Mouse (Mus musculus): ENCODE measurements around the gene Sh3bgrl2. TPM values are rescaled to one million over a fixed set of nuclear protein-coding genes. Genes with fewer than 3 reads are reported as not detected.
A peak's percentile ranks its signal among the peaks of the same experiment; 100 is the strongest.

The Sh3bgrl2 gene
- polyA plus RNA-seq, 1 experiment from 2014 or later: 22.2 TPM

DNA sequence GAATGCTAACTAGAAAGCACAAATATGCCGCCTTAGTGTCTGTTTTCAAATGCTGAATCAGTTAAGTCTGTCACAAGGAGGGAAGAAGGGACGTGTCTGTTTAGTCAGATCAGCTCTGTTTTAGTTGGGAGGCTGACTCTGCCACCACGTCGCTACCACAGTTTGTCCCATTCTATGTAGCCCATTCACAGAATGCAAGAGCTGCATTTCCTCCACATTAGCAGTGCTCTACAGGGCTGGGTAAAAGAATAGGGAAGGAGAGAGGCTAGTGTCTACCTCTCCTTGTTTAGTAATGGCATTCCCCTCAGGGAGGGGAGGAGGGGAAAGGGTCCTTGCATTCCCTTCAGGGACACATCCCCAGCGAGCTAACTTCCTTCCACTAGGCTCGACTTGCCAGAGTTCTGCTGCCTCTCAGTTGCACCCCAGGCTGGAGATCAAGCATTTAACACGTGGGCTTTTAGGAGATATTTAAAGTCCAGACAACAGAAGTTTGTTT is 68.5 kb downstream of the Sh3bgrl2 start:
- peak; percentile 64 for ATAC-seq (ENCODE audit: low FRiP score, low TSS enrichment)
- 12% methylated on average over 7 of the region's 7 CpGs for WGBS
- Histone ChIP-seq H3K4me3 (ENCODE audit: low read length) (no peak overlapping the region), H3K27me3 (ENCODE audit: insufficient read depth, low read length) (no peaks in the 10 kb centered on the region), H3K4me1 (ENCODE audit: insufficient read depth, low read length) (peaks cover 16% of the 10 kb centered on the region), H3K9me3 (ENCODE audit: low read length) (no peaks in the 10 kb centered on the region), H3K4me2 (replicated peaks; ENCODE audit: low read depth, low read length) (peak overlapping the region; percentile 9; the same call in 1 of the 2 replicates), H3K27ac (ENCODE audit: low read length) (peak overlapping the region; percentile 69), H3K9ac (replicated peaks; ENCODE audit: low read length) (no peak overlapping the region), H3K36me3 (ENCODE audit: insufficient read depth, low read length) (no peaks in the 10 kb centered on the region)

DNA sequence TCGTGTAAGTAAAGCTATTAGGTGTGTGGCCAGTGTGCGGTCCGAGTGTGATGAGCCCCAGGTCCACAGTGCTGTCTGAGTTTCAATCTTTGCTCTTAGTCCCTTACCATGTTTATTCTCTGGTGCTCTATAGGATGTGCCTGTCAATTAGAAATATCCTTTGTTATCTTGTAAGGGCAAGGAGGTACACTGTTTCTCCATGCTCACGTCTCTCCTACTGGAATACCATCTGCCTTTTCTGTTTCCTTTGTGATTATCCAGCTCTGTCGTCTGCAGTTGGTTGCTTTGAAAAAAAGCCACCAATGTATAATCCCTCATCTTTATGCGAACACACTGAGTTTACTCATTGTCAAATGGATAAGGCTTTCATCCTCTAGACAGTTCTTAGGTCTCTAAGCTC is 75.3 kb downstream of the Sh3bgrl2 start:
- no peak for ATAC-seq (ENCODE audit: low FRiP score, low TSS enrichment)
- Histone ChIP-seq H3K27ac (ENCODE audit: low read length) (no peak overlapping the region), H3K27me3 (ENCODE audit: insufficient read depth, low read length) (no peaks in the 10 kb centered on the region), H3K36me3 (ENCODE audit: insufficient read depth, low read length) (no peaks in the 10 kb centered on the region), H3K4me3 (ENCODE audit: low read length) (no peak overlapping the region), H3K9me3 (ENCODE audit: low read length) (no peaks in the 10 kb centered on the region), H3K4me2 (replicated peaks; ENCODE audit: low read depth, low read length) (no peak overlapping the region), H3K9ac (replicated peaks; ENCODE audit: low read length) (no peak overlapping the region), H3K4me1 (ENCODE audit: insufficient read depth, low read length) (peaks cover 7% of the 10 kb centered on the region; the same call in 1 of the 2 replicates)
- WGBS: 43% methylated on average over 6 of the region's 6 CpGs

DNA sequence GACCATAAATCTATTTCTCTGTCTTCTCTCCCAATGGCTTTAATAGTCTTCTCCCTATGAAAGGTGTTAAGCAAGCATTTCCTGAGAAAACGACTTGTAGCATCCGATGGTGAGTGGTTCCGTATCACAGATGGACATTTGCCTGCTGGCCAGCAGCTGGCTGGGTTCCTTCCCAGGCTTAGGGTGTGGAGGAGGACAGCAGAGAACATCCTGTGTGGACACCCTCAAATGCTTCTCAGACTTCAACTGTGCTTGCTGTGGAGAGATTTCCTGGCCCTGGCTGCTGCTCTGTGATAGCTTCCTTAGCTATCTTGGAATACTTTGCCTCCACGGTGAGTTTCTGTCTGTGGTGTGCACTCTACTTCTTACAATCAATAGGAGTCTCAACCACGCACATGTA is 76.1 kb downstream of the Sh3bgrl2 start:
- H3K27ac ChIP-seq (ENCODE audit: low read length): no peak overlapping the region
- no peak overlapping the region for H3K4me2 ChIP-seq (replicated peaks; ENCODE audit: low read depth, low read length)
- no peaks in the 10 kb centered on the region for H3K27me3 ChIP-seq (ENCODE audit: insufficient read depth, low read length)
- ATAC-seq (ENCODE audit: low FRiP score, low TSS enrichment): no peak
- 35% methylated on average over 5 of the region's 5 CpGs for WGBS
- no peak overlapping the region for H3K4me3 ChIP-seq (ENCODE audit: low read length)
- H3K4me1 ChIP-seq (ENCODE audit: insufficient read depth, low read length): peaks cover 12% of the 10 kb centered on the region
- H3K36me3 ChIP-seq (ENCODE audit: insufficient read depth, low read length): no peaks in the 10 kb centered on the region
- no peak overlapping the region for H3K9ac ChIP-seq (replicated peaks; ENCODE audit: low read length)
- H3K9me3 ChIP-seq (ENCODE audit: low read length): no peaks in the 10 kb centered on the region

GRCm38 (mm10) chr9:83625085-83625484 is 77.0 kb downstream of the Sh3bgrl2 start:
- Histone ChIP-seq H3K4me3 (ENCODE audit: low read length) (no peak overlapping the region), H3K9me3 (ENCODE audit: low read length) (no peaks in the 10 kb centered on the region), H3K4me1 (ENCODE audit: insufficient read depth, low read length) (peaks cover 15% of the 10 kb centered on the region), H3K27ac (ENCODE audit: low read length) (no peak overlapping the region), H3K27me3 (ENCODE audit: insufficient read depth, low read length) (no peaks in the 10 kb centered on the region), H3K4me2 (replicated peaks; ENCODE audit: low read depth, low read length) (no peak overlapping the region), H3K9ac (replicated peaks; ENCODE audit: low read length) (no peak overlapping the region), H3K36me3 (ENCODE audit: insufficient read depth, low read length) (no peaks in the 10 kb centered on the region)
- no peak for ATAC-seq (ENCODE audit: low FRiP score, low TSS enrichment)
- WGBS: 78% methylated on average over 5 of the region's 5 CpGs

GRCm38 (mm10) chr9:83628669-83629612 is 80.8 kb downstream of the Sh3bgrl2 start:
- H3K36me3 ChIP-seq (ENCODE audit: insufficient read depth, low read length): no peaks in the 10 kb centered on the region
- H3K9me3 ChIP-seq (ENCODE audit: low read length): no peaks in the 10 kb centered on the region
- H3K4me3 ChIP-seq (ENCODE audit: low read length): no peak overlapping the region
- no peak overlapping the region for H3K27ac ChIP-seq (ENCODE audit: low read length)
- no peak overlapping the region for H3K4me2 ChIP-seq (replicated peaks; ENCODE audit: low read depth, low read length)
- H3K9ac ChIP-seq (replicated peaks; ENCODE audit: low read length): no peak overlapping the region; the same call in 1 of the 2 replicates
- peaks cover 12% of the 10 kb centered on the region for H3K4me1 ChIP-seq (ENCODE audit: insufficient read depth, low read length)
- WGBS: 36% methylated on average over 19 of the region's 19 CpGs
- H3K27me3 ChIP-seq (ENCODE audit: insufficient read depth, low read length): no peaks in the 10 kb centered on the region
- ATAC-seq (ENCODE audit: low FRiP score, low TSS enrichment): no peak

DNA sequence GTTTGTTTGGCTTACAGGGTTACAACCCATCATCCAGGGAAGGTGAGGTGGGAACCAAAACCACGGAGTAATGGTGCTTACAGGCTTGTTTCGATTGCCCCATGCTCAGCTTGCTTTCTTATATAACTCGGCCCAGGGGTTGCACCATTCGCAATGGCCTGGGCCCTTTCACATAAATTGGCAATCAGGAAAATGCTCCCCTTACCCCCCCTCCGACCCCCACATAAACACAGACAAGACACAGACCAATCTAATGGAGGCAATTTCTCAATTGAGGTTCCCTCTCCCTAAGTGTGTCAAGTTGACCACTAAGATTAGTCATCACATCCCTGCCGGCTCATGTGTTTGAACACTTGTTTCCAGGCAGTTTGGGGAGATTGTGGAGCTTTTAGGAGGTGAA is 82.2 kb downstream of the Sh3bgrl2 start:
- WGBS: 54% methylated on average over 6 of the region's 6 CpGs
- Histone ChIP-seq H3K27ac (ENCODE audit: low read length) (no peak overlapping the region), H3K4me2 (replicated peaks; ENCODE audit: low read depth, low read length) (no peak overlapping the region), H3K9me3 (ENCODE audit: low read length) (no peaks in the 10 kb centered on the region), H3K27me3 (ENCODE audit: insufficient read depth, low read length) (no peaks in the 10 kb centered on the region), H3K9ac (replicated peaks; ENCODE audit: low read length) (no peak overlapping the region), H3K36me3 (ENCODE audit: insufficient read depth, low read length) (no peaks in the 10 kb centered on the region), H3K4me1 (ENCODE audit: insufficient read depth, low read length) (peaks cover 8% of the 10 kb centered on the region), H3K4me3 (ENCODE audit: low read length) (no peak overlapping the region)
- no peak for ATAC-seq (ENCODE audit: low FRiP score, low TSS enrichment)

- 22% methylated on average over 5 of the region's 5 CpGs for WGBS
- no peaks in the 10 kb centered on the region for H3K9me3 ChIP-seq (ENCODE audit: low read length)
- H3K27ac ChIP-seq (ENCODE audit: low read length): no peak overlapping the region
- H3K4me3 ChIP-seq (ENCODE audit: low read length): no peak overlapping the region
- ATAC-seq (ENCODE audit: low FRiP score, low TSS enrichment): 0 out of 2 replicates have a peak, but pooled peaks have one; percentile 41
- H3K4me1 ChIP-seq (ENCODE audit: insufficient read depth, low read length): peaks cover 14% of the 10 kb centered on the region
- no peak overlapping the region for H3K9ac ChIP-seq (replicated peaks; ENCODE audit: low read length)
- no peaks in the 10 kb centered on the region for H3K36me3 ChIP-seq (ENCODE audit: insufficient read depth, low read length)
- no peaks in the 10 kb centered on the region for H3K27me3 ChIP-seq (ENCODE audit: insufficient read depth, low read length)
- H3K4me2 ChIP-seq (replicated peaks; ENCODE audit: low read depth, low read length): no peak overlapping the region
Observed at GRCm38 (mm10) chr9:83631920-83632319, 83.8 kb downstream of the Sh3bgrl2 start.

- H3K4me2 ChIP-seq (replicated peaks; ENCODE audit: low read depth, low read length): no peak overlapping the region
- H3K27ac ChIP-seq (ENCODE audit: low read length): no peak overlapping the region
- no peaks in the 10 kb centered on the region for H3K36me3 ChIP-seq (ENCODE audit: insufficient read depth, low read length)
- H3K4me1 ChIP-seq (ENCODE audit: insufficient read depth, low read length): peaks cover 10% of the 10 kb centered on the region; the same call in 1 of the 2 replicates
- ATAC-seq (ENCODE audit: low FRiP score, low TSS enrichment): 0 out of 2 replicates have a peak, but pooled peaks have one; percentile 37
- no peak overlapping the region for H3K4me3 ChIP-seq (ENCODE audit: low read length)
- 28% methylated on average over 3 of the region's 3 CpGs for WGBS
- H3K27me3 ChIP-seq (ENCODE audit: insufficient read depth, low read length): no peaks in the 10 kb centered on the region
- no peaks in the 10 kb centered on the region for H3K9me3 ChIP-seq (ENCODE audit: low read length)
- no peak overlapping the region for H3K9ac ChIP-seq (replicated peaks; ENCODE audit: low read length)
Observed at GRCm38 (mm10) chr9:83634703-83635102, 86.6 kb downstream of the Sh3bgrl2 start.

DNA sequence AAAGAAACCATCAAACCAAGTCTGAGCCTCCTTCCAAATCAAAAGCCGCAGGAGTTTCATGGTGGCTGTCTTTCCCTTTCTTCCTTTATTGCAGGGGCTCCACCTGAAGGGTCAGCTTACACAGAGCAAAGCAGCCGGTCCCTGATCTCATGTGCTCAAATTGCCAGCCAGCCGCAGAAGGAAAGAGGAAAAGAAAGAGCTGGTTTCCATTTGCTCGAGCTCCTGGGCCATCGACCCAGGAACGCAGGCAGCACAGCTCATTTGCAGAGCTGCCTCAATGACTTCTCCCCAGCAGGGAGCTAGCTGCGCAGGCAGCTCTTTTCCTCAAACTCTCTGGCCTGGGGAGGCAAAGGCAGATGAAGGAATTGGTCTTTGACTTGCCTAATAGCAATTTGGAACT is 87.9 kb downstream of the Sh3bgrl2 start:
- no peaks in the 10 kb centered on the region for H3K27me3 ChIP-seq (ENCODE audit: insufficient read depth, low read length)
- H3K4me1 ChIP-seq (ENCODE audit: insufficient read depth, low read length): peaks cover 10% of the 10 kb centered on the region; the same call in 1 of the 2 replicates
- peak overlapping the region; percentile 21; the same call in 1 of the 2 replicates for H3K4me2 ChIP-seq (replicated peaks; ENCODE audit: low read depth, low read length)
- H3K36me3 ChIP-seq (ENCODE audit: insufficient read depth, low read length): no peaks in the 10 kb centered on the region
- 0 out of 2 replicates have a peak, but pooled peaks have one; percentile 18 for ATAC-seq (ENCODE audit: low FRiP score, low TSS enrichment)
- H3K9me3 ChIP-seq (ENCODE audit: low read length): no peaks in the 10 kb centered on the region
- H3K4me3 ChIP-seq (ENCODE audit: low read length): no peak overlapping the region
- WGBS: 8% methylated on average over 7 of the region's 7 CpGs
- H3K27ac ChIP-seq (ENCODE audit: low read length): peak overlapping the region; percentile 38; the same call in 1 of the 2 replicates
- no peak overlapping the region for H3K9ac ChIP-seq (replicated peaks; ENCODE audit: low read length)

DNA sequence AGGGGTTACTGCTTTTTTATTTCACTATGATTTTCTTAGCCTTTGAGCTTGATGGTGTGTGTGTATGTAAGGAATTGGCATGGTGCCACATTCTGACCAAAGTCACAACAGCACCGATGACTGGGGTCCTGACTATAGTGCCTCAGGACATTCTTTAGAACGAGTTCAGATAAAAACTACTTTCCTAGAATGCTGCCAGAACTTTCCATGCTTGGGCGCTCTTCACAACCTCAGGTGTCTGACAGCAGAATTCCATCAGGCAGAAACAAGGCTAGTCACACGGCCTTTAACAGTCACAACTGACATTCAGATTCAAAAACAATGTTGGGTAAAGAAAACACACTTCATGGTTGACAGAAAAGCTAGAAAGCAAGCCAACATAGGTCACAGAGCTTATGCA is 95.0 kb downstream of the Sh3bgrl2 start:
- peak; percentile 81 for ATAC-seq (ENCODE audit: low FRiP score, low TSS enrichment)
- H3K4me2 ChIP-seq (replicated peaks; ENCODE audit: low read depth, low read length): no peak overlapping the region
- WGBS: 28% methylated on average over 4 of the region's 4 CpGs
- no peaks in the 10 kb centered on the region for H3K9me3 ChIP-seq (ENCODE audit: low read length)
- H3K4me1 ChIP-seq (ENCODE audit: insufficient read depth, low read length): peaks cover 13% of the 10 kb centered on the region
- H3K4me3 ChIP-seq (ENCODE audit: low read length): no peak overlapping the region
- H3K36me3 ChIP-seq (ENCODE audit: insufficient read depth, low read length): no peaks in the 10 kb centered on the region
- no peak overlapping the region for H3K9ac ChIP-seq (replicated peaks; ENCODE audit: low read length)
- no peak overlapping the region for H3K27ac ChIP-seq (ENCODE audit: low read length)
- H3K27me3 ChIP-seq (ENCODE audit: insufficient read depth, low read length): peaks cover 2% of the 10 kb centered on the region; the same call in 1 of the 2 replicates
